Mouse (Mus musculus) cerebellum, adult (tissue): ENCODE results near the gene Slc7a8.
A peak's percentile ranks its signal among the peaks of the same experiment; 100 is the strongest.

Source experiments
- ATAC-seq: cut with Nextera tagmentation; 2 replicates; pipeline ENCODE4 v1.9.2; 2017; ENCODE audit warnings: mild to moderate bottlenecking, moderate library complexity, mixed read lengths; ENCODE audit not compliant: insufficient number of reproducible peaks, low FRiP score, low TSS enrichment

The Slc7a8 gene

DNA sequence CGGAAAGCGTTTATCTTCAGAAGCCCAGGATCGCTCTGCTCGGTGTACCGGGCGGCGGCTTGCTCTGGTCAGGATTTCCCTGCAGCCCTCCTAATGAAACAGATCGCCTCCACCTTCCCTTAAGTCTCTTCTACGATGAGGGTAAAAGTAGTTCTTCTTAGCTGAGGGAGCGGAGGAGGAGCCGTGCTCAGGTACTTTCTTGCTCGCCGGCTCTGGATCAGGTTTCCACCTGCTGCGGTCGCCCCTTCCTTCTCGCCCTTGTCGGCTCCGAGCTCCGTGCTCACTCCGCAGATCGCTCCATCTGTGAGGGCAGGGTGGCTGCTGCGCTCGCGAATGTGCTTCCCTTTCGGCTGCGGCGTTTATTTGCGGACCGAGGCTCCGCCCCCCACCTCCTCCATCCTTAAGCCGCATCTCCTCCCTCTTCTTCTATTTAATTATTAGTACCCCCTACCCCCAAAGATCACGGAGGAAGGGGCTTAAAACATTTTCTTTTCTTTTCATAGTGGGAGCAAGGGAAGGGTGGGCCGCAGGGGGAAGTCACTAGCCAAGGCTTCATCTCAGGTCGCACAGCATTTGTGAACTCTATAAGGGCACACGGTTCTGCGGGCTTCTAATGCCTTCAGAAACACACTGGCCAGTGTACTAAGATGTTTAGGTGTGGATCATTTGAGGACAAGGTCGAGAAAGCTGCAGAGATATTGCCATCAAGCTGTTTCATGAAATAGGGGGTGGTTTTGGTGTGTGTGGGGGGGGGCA, at the start of gene Slc7a8:
Gene Slc7a8, minus strand, starts transcription at position 337 of the 756 bp plus-strand sequence.
- ATAC-seq: peak; percentile 74

DNA sequence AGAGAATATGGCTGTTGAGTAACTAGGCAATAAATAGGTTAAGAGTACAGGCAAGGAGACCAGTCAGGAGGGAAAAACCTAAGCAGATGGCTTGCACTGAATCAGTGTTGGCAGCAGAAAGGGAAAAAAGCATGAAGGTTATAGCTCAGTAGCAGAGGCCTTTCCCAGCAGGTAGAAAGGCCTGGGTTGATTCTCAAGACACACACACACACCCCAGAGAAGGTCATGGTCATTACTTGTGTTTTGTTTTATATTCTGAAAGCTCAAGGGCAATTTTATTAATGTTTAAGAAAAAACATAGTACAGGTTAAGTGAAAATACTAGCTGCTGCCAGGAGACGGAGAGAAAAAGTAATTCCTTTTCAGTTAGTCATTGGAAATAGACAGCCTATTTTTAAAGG, 42.0 kb upstream of the Slc7a8 start:
- ATAC-seq: no peak; the same call in 1 of the 2 replicates

DNA sequence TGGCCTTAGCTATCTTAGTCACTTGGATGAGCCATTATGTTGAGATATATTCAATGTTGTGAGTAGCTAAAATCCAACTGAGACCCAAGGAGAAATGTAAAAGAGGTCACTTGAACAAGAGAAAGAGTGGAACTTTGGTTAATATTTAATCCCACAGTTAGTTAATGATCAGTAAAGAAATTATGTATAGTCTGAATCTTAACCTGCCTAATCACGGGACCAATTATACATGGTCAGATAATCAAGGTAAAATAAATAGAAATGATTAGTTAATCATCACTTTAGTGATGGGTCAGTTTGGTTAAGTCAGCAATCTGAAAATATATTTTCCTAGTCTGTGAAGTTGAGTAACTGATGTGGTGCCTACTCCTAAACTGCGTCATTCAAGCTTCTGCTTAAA, 40.6 kb upstream of the Slc7a8 start:
- ATAC-seq: no peak

- ATAC-seq: peak; percentile 70
These were observed 36.0 kb upstream of the Slc7a8 start for GRCm38 (mm10) chr14:54817791-54818190.

DNA sequence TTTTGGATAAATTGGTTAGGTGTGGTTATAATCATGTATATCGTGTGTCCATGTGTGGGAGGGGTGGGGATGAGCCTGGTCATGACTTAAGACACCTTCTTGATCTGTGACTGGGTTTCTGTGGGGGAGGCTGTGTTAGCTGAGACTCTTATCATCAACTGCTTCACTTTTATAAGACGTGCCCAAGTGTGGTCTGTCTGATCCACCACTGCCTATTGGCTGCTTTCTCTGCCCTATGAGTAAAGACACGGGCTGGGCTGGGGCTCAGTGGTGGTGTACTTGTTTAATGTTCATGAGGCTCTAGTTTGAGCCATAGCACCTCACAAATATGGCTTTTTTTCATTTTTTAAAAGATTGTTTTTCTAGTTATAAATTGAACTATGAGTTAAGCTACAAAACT, 34.0 kb upstream of the Slc7a8 start:
- ATAC-seq: no peak

DNA sequence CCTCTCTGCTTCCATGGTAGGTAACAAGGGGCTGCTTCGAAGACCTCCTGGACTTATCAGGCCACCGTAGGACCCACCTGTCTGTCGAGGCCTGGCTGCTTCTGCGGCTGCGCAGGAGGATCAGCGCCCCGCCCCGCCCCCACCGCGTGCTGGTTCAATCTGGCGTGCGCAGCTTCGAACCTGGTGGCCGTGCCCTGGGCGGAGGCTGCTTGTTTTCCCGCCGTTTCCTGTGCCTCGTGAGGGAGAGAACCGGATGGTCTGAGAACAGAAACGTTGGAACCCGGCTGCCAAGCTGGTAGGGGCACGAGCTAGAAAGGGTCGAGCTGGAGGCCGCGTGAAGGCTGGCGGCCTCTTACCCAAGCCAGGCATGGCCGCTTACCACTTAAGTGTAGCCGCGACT, 32.2 kb upstream of the Slc7a8 start, which contains the start of gene Rnf212b:
Gene Rnf212b, plus strand, starts transcription at position 151 of the 400 bp plus-strand sequence.
- no peak for ATAC-seq

DNA sequence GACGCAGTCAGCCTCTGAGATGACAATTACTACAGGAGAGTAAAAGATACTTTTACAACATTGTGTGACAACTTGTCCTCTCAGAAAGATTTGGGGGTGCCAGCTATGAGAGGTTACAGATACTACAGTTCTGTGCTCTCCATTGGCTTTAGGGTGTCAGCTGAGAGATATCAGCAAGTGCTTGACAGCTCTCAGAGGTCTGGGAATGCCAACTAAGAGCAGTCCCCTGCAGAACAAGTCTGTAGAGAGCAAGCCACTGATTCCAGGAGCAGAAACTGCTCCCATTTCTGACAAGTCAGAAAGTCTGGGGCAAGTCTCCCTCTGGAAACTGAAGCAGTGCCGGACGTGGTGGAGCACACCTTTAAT, 27.9 kb upstream of the Slc7a8 start:
- no peak for ATAC-seq

- ATAC-seq: no peak
These were observed 27.2 kb upstream of the Slc7a8 start for GRCm38 (mm10) chr14:54808718-54809667.

GRCm38 (mm10) chr14:54806124-54806523, 24.4 kb upstream of the Slc7a8 start:
- no peak for ATAC-seq

DNA sequence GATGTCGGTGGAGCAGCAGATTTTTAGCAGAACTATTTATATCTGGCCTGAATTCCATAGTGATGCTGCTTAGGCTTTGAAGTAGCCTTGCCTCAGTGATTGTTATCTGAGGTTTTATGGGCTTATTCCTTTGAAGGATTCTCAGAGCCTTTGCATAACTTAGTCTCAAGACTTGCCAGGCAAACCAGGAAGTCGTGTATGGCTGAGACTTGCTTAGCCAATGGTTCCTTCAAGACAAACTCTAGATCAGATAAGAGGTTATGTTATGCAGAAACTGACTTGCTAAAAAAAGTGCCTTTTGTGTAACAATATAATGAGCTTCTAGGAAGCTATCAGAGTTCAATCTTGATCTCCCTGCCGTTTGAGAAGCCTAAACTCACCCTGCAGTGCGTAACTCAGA, 20.7 kb upstream of the Slc7a8 start:
- no peak for ATAC-seq

DNA sequence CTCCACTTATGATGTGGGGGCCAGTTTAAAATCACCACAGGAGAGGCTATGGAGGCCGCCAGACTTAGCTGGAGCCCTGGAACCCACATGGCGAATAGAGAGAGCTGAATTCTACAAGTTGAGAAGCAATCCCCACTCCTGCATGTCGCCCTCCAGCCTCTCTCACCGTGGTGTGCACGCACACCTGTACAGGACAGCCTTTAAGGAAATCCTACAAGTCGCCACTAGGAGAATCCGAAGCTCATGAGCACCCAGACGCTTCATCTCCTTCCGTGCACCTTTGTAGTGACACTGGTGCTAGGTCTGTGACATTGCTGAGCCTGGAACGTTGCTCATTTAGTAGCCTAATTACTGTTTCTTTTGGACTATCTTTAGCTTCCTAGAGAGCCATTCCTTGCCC, 17.9 kb upstream of the Slc7a8 start:
- ATAC-seq: no peak

DNA sequence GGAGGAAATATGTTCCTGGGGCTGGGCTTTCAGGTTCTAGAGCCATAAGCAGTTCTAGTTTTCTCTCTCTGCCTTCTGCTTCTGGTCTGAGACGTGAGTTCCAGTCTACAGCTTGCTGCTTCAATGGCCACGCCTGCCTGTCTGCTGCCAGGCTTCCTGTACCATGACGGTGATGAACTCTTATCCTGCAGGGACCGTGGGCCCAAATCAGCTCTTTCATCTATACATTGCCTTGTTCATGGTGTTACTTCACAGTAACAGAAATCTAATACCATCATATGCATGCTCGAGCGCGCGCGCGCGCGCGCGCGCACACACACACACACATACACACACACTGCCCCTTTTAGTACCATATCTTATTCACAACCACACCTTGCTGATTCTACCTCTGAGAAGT, 15.0 kb upstream of the Slc7a8 start:
- ATAC-seq: no peak

DNA sequence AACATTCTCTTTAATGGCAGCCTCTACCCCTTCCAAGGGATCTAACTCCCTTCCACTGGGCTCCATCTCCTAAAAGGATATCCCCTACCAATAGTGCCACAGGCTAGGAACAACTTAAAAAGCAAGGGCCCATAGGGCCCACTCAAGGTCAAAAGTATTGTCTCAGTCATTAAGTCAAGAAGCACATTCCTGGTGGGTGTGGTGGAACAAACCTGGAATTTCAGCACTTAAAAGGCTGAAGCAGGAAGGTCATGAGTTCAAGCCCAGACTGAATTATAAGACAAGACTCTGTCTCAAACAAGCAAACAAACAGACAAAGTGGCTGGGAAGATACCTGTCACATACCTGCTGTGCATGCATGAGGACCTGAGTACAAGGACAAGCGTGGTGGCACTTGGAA, 14.2 kb upstream of the Slc7a8 start:
- no peak for ATAC-seq

GRCm38 (mm10) chr14:54793894-54794830, 12.4 kb upstream of the Slc7a8 start:
- ATAC-seq: no peak

DNA sequence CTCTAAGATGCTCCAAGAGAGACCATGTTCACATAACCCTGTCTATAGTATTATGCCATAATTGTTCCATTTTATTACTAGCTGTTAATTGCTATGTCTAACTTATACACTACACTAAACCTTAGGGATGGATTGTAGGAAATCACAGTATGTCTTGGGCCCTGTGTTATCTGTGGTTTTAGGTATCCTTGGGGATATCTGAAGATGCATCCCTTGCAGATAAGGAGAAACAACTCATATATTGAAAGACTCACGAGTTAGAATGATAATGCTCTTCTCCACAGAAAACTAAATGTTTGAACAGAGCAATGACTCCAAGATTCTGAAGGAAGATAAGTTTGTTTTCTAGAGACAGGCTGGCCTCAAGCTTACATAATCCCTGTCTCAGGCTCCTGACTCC, 11.6 kb upstream of the Slc7a8 start:
- no peak for ATAC-seq

DNA sequence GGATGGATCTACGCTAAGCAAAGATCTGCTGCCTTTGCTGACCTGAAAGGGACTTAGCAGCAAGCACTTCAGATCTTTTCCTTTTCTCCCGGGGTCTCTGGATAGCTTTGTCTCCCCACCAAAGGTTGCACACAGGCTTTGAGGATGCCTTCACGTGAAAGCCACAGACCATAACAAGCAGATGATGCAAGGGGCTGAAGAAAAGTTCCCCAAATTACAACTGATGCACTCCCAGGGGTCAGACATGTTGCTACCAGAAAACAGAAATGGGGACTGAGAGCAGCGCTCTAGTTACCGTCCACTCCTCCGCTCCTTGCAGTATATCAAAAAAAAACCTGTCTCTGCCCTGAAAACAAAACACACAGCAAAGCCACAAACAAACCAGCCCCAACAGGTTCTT, 10.4 kb upstream of the Slc7a8 start:
- no peak for ATAC-seq

- no peak for ATAC-seq
These were observed 6.5 kb upstream of the Slc7a8 start for GRCm38 (mm10) chr14:54788231-54788630.

DNA sequence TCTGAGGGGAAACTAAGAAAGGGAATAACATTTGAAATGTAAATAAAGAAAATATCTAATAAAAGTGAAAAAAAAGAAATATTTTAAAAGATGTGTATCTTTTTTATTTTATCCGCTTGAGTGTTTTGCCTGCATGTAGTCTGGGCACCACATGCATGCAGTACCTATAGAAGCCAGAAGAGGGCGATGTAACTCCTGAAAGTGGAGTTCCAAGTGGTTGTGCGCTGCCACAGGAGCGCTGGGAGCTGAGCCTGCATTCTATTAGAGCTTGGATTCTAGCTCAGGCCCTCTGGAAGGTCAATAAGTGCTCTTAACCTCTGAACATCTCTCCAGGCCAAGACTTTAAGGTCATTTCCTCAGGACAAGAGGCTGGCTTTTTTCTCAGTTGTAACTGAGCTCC, 5.5 kb upstream of the Slc7a8 start:
- ATAC-seq: no peak

GRCm38 (mm10) chr14:54786489-54786888, 4.7 kb upstream of the Slc7a8 start:
- no peak for ATAC-seq

DNA sequence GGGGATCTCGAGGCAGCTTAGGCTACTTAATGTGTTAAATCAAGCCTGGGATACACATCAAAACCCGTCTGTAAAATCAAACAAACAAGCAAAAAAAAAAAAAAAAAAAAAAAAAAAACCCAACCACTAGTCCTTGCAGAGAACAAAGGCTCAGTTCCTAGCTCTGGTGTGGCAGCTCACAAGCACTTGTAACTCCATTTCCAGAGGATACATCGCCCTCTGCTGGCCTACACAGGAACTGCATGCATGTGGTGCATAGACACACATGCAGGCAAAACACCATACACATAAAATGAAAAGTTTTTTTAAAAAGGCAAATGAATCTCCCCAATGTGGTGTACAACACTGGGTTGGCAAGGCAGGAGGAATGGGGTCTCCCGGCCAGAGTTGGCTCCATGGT, 4.2 kb upstream of the Slc7a8 start:
- no peak for ATAC-seq
